Mouse (Mus musculus): ENCODE data around the gene Scrg1.

Gene Scrg1

GRCm38 (mm10) chr8:57453361-57453760 lies 2.4 kb upstream of the Scrg1 start:
- no peak for DNase-seq (ENCODE audit: low read depth, low spot score)

- DNase-seq (ENCODE audit: low read depth, low spot score): no peak
Measured at GRCm38 (mm10) chr8:57457152-57457551, 1.4 kb downstream of the Scrg1 start.

- DNase-seq (ENCODE audit: low read depth, low spot score): no peak
Measured at GRCm38 (mm10) chr8:57457942-57458341, 2.2 kb downstream of the Scrg1 start.

- no peak for DNase-seq (ENCODE audit: low read depth, low spot score)
Measured at GRCm38 (mm10) chr8:57462839-57463238, 7.1 kb downstream of the Scrg1 start.

GRCm38 (mm10) chr8:57463757-57464156 lies 8.0 kb downstream of the Scrg1 start:
- DNase-seq (ENCODE audit: low read depth, low spot score): no peak

GRCm38 (mm10) chr8:57468624-57469023 lies 12.9 kb downstream of the Scrg1 start:
- DNase-seq (ENCODE audit: low read depth, low spot score): no peak

GRCm38 (mm10) chr8:57470863-57471262 lies 15.1 kb downstream of the Scrg1 start:
- DNase-seq (ENCODE audit: low read depth, low spot score): no peak

GRCm38 (mm10) chr8:57473751-57474150 lies 18.0 kb downstream of the Scrg1 start:
- no peak for DNase-seq (ENCODE audit: low read depth, low spot score)

GRCm38 (mm10) chr8:57478406-57478805 lies 22.7 kb downstream of the Scrg1 start:
- DNase-seq (ENCODE audit: low read depth, low spot score): no peak

- no peak for DNase-seq (ENCODE audit: low read depth, low spot score)
Measured at GRCm38 (mm10) chr8:57479700-57480099, 24.0 kb downstream of the Scrg1 start.

- peak; percentile 85 for DNase-seq (ENCODE audit: low read depth, low spot score)
Measured at GRCm38 (mm10) chr8:57480606-57481005, 24.9 kb downstream of the Scrg1 start.

- DNase-seq (ENCODE audit: low read depth, low spot score): peak; percentile 74
Measured at GRCm38 (mm10) chr8:57486491-57487440, 31.0 kb downstream of the Scrg1 start.

- DNase-seq (ENCODE audit: low read depth, low spot score): peak; percentile 99
Measured at GRCm38 (mm10) chr8:57487441-57488155, 31.9 kb downstream of the Scrg1 start, which contains the start of gene Sap30. Gene Sap30 (minus strand): TSS chr8:57487860.

GRCm38 (mm10) chr8:57488312-57488765 lies 32.6 kb downstream of the Scrg1 start:
- DNase-seq (ENCODE audit: low read depth, low spot score): peak; percentile 77

- peak; percentile 74 for DNase-seq (ENCODE audit: low read depth, low spot score)
Measured at GRCm38 (mm10) chr8:57489366-57489765, 33.6 kb downstream of the Scrg1 start.

GRCm38 (mm10) chr8:57489896-57490295 lies 34.2 kb downstream of the Scrg1 start:
- peak; percentile 99 for DNase-seq (ENCODE audit: low read depth, low spot score)

GRCm38 (mm10) chr8:57491873-57492272 lies 36.1 kb downstream of the Scrg1 start:
- no peak for DNase-seq (ENCODE audit: low read depth, low spot score)

- no peak for DNase-seq (ENCODE audit: low read depth, low spot score)
Measured at GRCm38 (mm10) chr8:57498494-57498846, 42.7 kb downstream of the Scrg1 start.

GRCm38 (mm10) chr8:57498847-57499511 lies 43.3 kb downstream of the Scrg1 start:
- peak; percentile 88 for DNase-seq (ENCODE audit: low read depth, low spot score)

- DNase-seq (ENCODE audit: low read depth, low spot score): peak; percentile 82
Measured at GRCm38 (mm10) chr8:57503641-57504040, 47.9 kb downstream of the Scrg1 start.

GRCm38 (mm10) chr8:57505500-57505899 lies 49.8 kb downstream of the Scrg1 start:
- DNase-seq (ENCODE audit: low read depth, low spot score): peak; percentile 75

GRCm38 (mm10) chr8:57507556-57508063 lies 51.9 kb downstream of the Scrg1 start:
- DNase-seq (ENCODE audit: low read depth, low spot score): no peak

All from R1 (cell line).